Mouse (Mus musculus): ENCODE data around the gene Mmp28. TPM values are rescaled to one million over a fixed set of nuclear protein-coding genes. Genes with fewer than 3 reads are reported as not detected.

The Mmp28 gene
- total RNA-seq, 2 experiments from 2014 or later, result 17.5 to 18.8 TPM

- no peak for DNase-seq (ENCODE audit: low spot score in 2 of 2)
These were observed 14.6 kb downstream of the Mmp28 start for GRCm38 (mm10) chr11:83448021-83448926.

GRCm38 (mm10) chr11:83447612-83448011, 15.3 kb downstream of the Mmp28 start:
- no peak for DNase-seq (ENCODE audit: low spot score in 2 of 2)

GRCm38 (mm10) chr11:83445001-83445400, 17.9 kb downstream of the Mmp28 start:
- DNase-seq (ENCODE audit: low spot score in 2 of 2), result no peak

GRCm38 (mm10) chr11:83443824-83444223, 19.0 kb downstream of the Mmp28 start:
- DNase-seq (ENCODE audit: low spot score in 2 of 2), result no peak

- DNase-seq (ENCODE audit: low spot score in 2 of 2), result peak in 1 of 2 experiments; percentile 51
These were observed 20.1 kb downstream of the Mmp28 start for GRCm38 (mm10) chr11:83442596-83443267.

- no peak for DNase-seq (ENCODE audit: low spot score in 2 of 2)
These were observed 21.6 kb downstream of the Mmp28 start for GRCm38 (mm10) chr11:83441235-83441634.

- DNase-seq (ENCODE audit: low spot score in 2 of 2), result peak; percentile 57 to 71
These were observed 22.5 kb downstream of the Mmp28 start for GRCm38 (mm10) chr11:83440081-83441064.

- DNase-seq (ENCODE audit: low spot score in 2 of 2), result no peak
These were observed 23.3 kb downstream of the Mmp28 start for GRCm38 (mm10) chr11:83439426-83440060.

GRCm38 (mm10) chr11:83437377-83437776, 25.5 kb downstream of the Mmp28 start, which contains the start of gene 1700020L24Rik:
Gene 1700020L24Rik (plus strand): TSS chr11:83437677.
- DNase-seq (ENCODE audit: low spot score in 2 of 2), result no peak

- no peak for DNase-seq (ENCODE audit: low spot score in 2 of 2)
These were observed 30.3 kb downstream of the Mmp28 start for GRCm38 (mm10) chr11:83432533-83432932.

GRCm38 (mm10) chr11:83429355-83429754, 33.5 kb downstream of the Mmp28 start, which contains the start of gene Gas2l2:
Gene Gas2l2 (minus strand): TSS chr11:83429455.
- DNase-seq (ENCODE audit: low spot score in 2 of 2), result no peak

- DNase-seq (ENCODE audit: low spot score in 2 of 2), result no peak
These were observed 35.9 kb downstream of the Mmp28 start for GRCm38 (mm10) chr11:83426964-83427363.

- DNase-seq (ENCODE audit: low spot score in 2 of 2), result no peak
These were observed 38.2 kb downstream of the Mmp28 start for GRCm38 (mm10) chr11:83424681-83425080.

- peak; percentile 53 for DNase-seq (ENCODE audit: low spot score in 2 of 2)
These were observed 41.6 kb downstream of the Mmp28 start for GRCm38 (mm10) chr11:83421305-83421704.

- no peak for DNase-seq (ENCODE audit: low spot score in 2 of 2)
These were observed 42.5 kb downstream of the Mmp28 start for GRCm38 (mm10) chr11:83420338-83420737.

GRCm38 (mm10) chr11:83418566-83418965, 44.3 kb downstream of the Mmp28 start:
- no peak for DNase-seq (ENCODE audit: low spot score in 2 of 2)

GRCm38 (mm10) chr11:83417708-83418107, 45.2 kb downstream of the Mmp28 start:
- no peak for DNase-seq (ENCODE audit: low spot score in 2 of 2)

- DNase-seq (ENCODE audit: low spot score in 2 of 2), result no peak
These were observed 45.8 kb downstream of the Mmp28 start for GRCm38 (mm10) chr11:83417080-83417479.

GRCm38 (mm10) chr11:83410510-83410909, 52.4 kb downstream of the Mmp28 start:
- DNase-seq (ENCODE audit: low spot score in 2 of 2), result no peak

- no peak for DNase-seq (ENCODE audit: low spot score in 2 of 2)
These were observed 53.0 kb downstream of the Mmp28 start for GRCm38 (mm10) chr11:83409792-83410291.
